Mouse (Mus musculus) neural tube, embryonic 14.5 days (tissue): ENCODE results near the gene Slc13a3. TPM values are rescaled to one million over a fixed set of nuclear protein-coding genes. Genes with fewer than 3 reads are reported as not detected.
A peak's percentile ranks its signal among the peaks of the same experiment; 100 is the strongest.

Experiments
- ATAC-seq: fragments of 200-750 bp; cut with Nextera tagmentation; 2 replicates; pipeline ENCODE4 v1.8.0; 2017; ENCODE audit warnings: low read depth, mild to moderate bottlenecking, moderate TSS enrichment, moderate library complexity
- H3K27ac ChIP-seq: fragments of 300-500 bp; sonication (generic); 2 replicates; pipeline ENCODE4 v1.5.1; 2014; ENCODE audit warnings: low read depth, mild to moderate bottlenecking, control low read depth, low read length, moderate library complexity, mixed read lengths
- H3K27me3 ChIP-seq: fragments of 300-500 bp; sonication (generic); 2 replicates; pipeline ENCODE4 v1.6.1; 2014; ENCODE audit warnings: low read length; ENCODE audit not compliant: control insufficient read depth, insufficient read depth
- H3K36me3 ChIP-seq: fragments of 300-500 bp; sonication (generic); 2 replicates; pipeline ENCODE4 v1.6.1; 2014; ENCODE audit warnings: low read length, mixed read lengths; ENCODE audit not compliant: control insufficient read depth, insufficient read depth
- H3K4me1 ChIP-seq: fragments of 300-500 bp; sonication (generic); 2 replicates; pipeline ENCODE4 v1.6.1; 2014; ENCODE audit warnings: low read length; ENCODE audit not compliant: control insufficient read depth, insufficient read depth
- H3K4me2 ChIP-seq: fragments of 300-500 bp; sonication (generic); 2 replicates; pipeline ENCODE4 v1.6.1; 2014; ENCODE audit warnings: mild to moderate bottlenecking, low read depth, low read length, control low read depth
- H3K4me3 ChIP-seq: fragments of 300-500 bp; sonication (generic); 2 replicates; pipeline ENCODE4 v1.5.1; 2014; ENCODE audit warnings: low read depth, low read length, control low read depth, mixed read lengths
- H3K9ac ChIP-seq: fragments of 300-500 bp; sonication (generic); replicated peaks from 2 replicates; pipeline ENCODE4 v1.6.1; 2014; ENCODE audit warnings: low read depth, mild to moderate bottlenecking, control low read depth, low read length, mixed read lengths
- H3K9me3 ChIP-seq: fragments of 300-500 bp; sonication (generic); 2 replicates; pipeline ENCODE4 v1.6.1; 2016; ENCODE audit warnings: low read length; ENCODE audit not compliant: control insufficient read depth
- WGBS: fragments of 180-500 bp; shearing (Covaris S2); extraction: QIAGEN DNeasy Blood & Tissue Kit; methylation state at CpG from one replicate; pipeline ENCODE4 v1.1.7; 2014; 5-methylcytosine and 5-hydroxymethylcytosine counted together
- polyA plus RNA-seq: library from polyadenylated mRNA; unstranded; fragments of >200 nt; fragmentation: Nextera tagmentation; extraction: Ambion mirVana; gene quantifications from 2 replicates; pipeline ENCODE4 v1.2.1, GENCODE M21; 2014

Slc13a3 gene
- polyA plus RNA-seq, 1 experiment from 2014 or later = 1.3 TPM

GRCm38 (mm10) chr2:165413884-165414283, 59.1 kb downstream of the Slc13a3 start:
- H3K27ac ChIP-seq = no peak overlapping the region
- H3K4me3 ChIP-seq = no peak overlapping the region
- H3K27me3 ChIP-seq = no peaks in the 10 kb centered on the region
- WGBS = 51% methylated on average over 3 of the region's 3 CpGs
- no peak overlapping the region for H3K9ac ChIP-seq
- no peak overlapping the region for H3K4me2 ChIP-seq
- 0 out of 2 replicates have a peak, but pooled peaks cover 4% of the 10 kb centered on the region for H3K4me1 ChIP-seq
- no peak for ATAC-seq
- no peaks in the 10 kb centered on the region for H3K9me3 ChIP-seq
- no peaks in the 10 kb centered on the region for H3K36me3 ChIP-seq

GRCm38 (mm10) chr2:165407700-165408301, 65.2 kb downstream of the Slc13a3 start:
- H3K9me3 ChIP-seq = no peaks in the 10 kb centered on the region
- no peak overlapping the region for H3K27ac ChIP-seq
- no peak for ATAC-seq
- no peaks in the 10 kb centered on the region for H3K4me1 ChIP-seq
- H3K36me3 ChIP-seq = no peaks in the 10 kb centered on the region
- no peaks in the 10 kb centered on the region for H3K27me3 ChIP-seq
- 50% methylated on average over 10 of the region's 10 CpGs for WGBS
- H3K9ac ChIP-seq = no peak overlapping the region
- no peak overlapping the region for H3K4me3 ChIP-seq
- no peak overlapping the region for H3K4me2 ChIP-seq

- Histone ChIP-seq H3K9me3 (no peaks in the 10 kb centered on the region), H3K4me2 (no peak overlapping the region), H3K9ac (no peak overlapping the region), H3K4me3 (no peak overlapping the region), H3K36me3 (no peaks in the 10 kb centered on the region), H3K27me3 (no peaks in the 10 kb centered on the region), H3K4me1 (no peaks in the 10 kb centered on the region), H3K27ac (no peak overlapping the region)
- ATAC-seq = no peak
- WGBS = 63% methylated on average over 6 of the region's 6 CpGs
These were observed 67.7 kb downstream of the Slc13a3 start for GRCm38 (mm10) chr2:165405351-165405750.

GRCm38 (mm10) chr2:165404951-165405350, 68.1 kb downstream of the Slc13a3 start:
- H3K4me1 ChIP-seq = no peaks in the 10 kb centered on the region
- H3K9ac ChIP-seq = no peak overlapping the region
- no peaks in the 10 kb centered on the region for H3K27me3 ChIP-seq
- no peak overlapping the region for H3K4me3 ChIP-seq
- no peak overlapping the region for H3K4me2 ChIP-seq
- no peaks in the 10 kb centered on the region for H3K36me3 ChIP-seq
- no peak for ATAC-seq
- 75% methylated on average over 9 of the region's 9 CpGs for whole genome bisulfite sequencing
- H3K27ac ChIP-seq = no peak overlapping the region
- H3K9me3 ChIP-seq = no peaks in the 10 kb centered on the region

- Histone ChIP-seq H3K27me3 (no peaks in the 10 kb centered on the region), H3K4me2 (no peak overlapping the region), H3K9me3 (no peaks in the 10 kb centered on the region), H3K4me1 (peaks cover 6% of the 10 kb centered on the region; the same call in 1 of the 2 replicates), H3K4me3 (no peak overlapping the region), H3K36me3 (no peaks in the 10 kb centered on the region), H3K27ac (no peak overlapping the region), H3K9ac (no peak overlapping the region)
- 59% methylated on average over 15 of the region's 15 CpGs for WGBS
- no peak for ATAC-seq
These were observed 74.8 kb downstream of the Slc13a3 start for GRCm38 (mm10) chr2:165398164-165398785.

GRCm38 (mm10) chr2:165397502-165398163, 75.4 kb downstream of the Slc13a3 start:
- WGBS = 70% methylated on average over 23 of the region's 23 CpGs
- Histone ChIP-seq H3K4me2 (no peak overlapping the region), H3K4me1 (peaks cover 6% of the 10 kb centered on the region; the same call in 1 of the 2 replicates), H3K27me3 (no peaks in the 10 kb centered on the region), H3K36me3 (no peaks in the 10 kb centered on the region), H3K9me3 (no peaks in the 10 kb centered on the region), H3K9ac (no peak overlapping the region), H3K27ac (no peak overlapping the region), H3K4me3 (no peak overlapping the region)
- peak; percentile 49; the same call in 1 of the 2 replicates for ATAC-seq

GRCm38 (mm10) chr2:165396831-165397501, 76.1 kb downstream of the Slc13a3 start:
- H3K9me3 ChIP-seq = no peaks in the 10 kb centered on the region
- no peak overlapping the region for H3K4me2 ChIP-seq
- no peaks in the 10 kb centered on the region for H3K36me3 ChIP-seq
- H3K4me1 ChIP-seq = peaks cover 6% of the 10 kb centered on the region; the same call in 1 of the 2 replicates
- no peak overlapping the region for H3K4me3 ChIP-seq
- H3K9ac ChIP-seq = no peak overlapping the region
- ATAC-seq = peak; percentile 54; the same call in 1 of the 2 replicates
- peak overlapping the region; percentile 28; the same call in 1 of the 2 replicates for H3K27ac ChIP-seq
- 32% methylated on average over 20 of the region's 20 CpGs for WGBS
- H3K27me3 ChIP-seq = no peaks in the 10 kb centered on the region

- Histone ChIP-seq H3K27me3 (no peaks in the 10 kb centered on the region), H3K4me2 (no peak overlapping the region), H3K4me1 (peaks cover 3% of the 10 kb centered on the region; the same call in 1 of the 2 replicates), H3K9me3 (no peaks in the 10 kb centered on the region), H3K27ac (no peak overlapping the region), H3K9ac (no peak overlapping the region), H3K36me3 (no peaks in the 10 kb centered on the region), H3K4me3 (no peak overlapping the region)
- ATAC-seq = no peak
- 85% methylated on average over 4 of the region's 4 CpGs for WGBS
These were observed 80.9 kb downstream of the Slc13a3 start for GRCm38 (mm10) chr2:165392156-165392555.
